Mouse (Mus musculus): ENCODE measurements around the gene Rab22a. TPM values are rescaled to one million over a fixed set of nuclear protein-coding genes. Genes with fewer than 3 reads are reported as not detected.
"Not testable (repeated sequence)": the region's sequence is repeated elsewhere in the genome, so short reads cannot be mapped to it uniquely, and the experiment has no call there.

Rab22a gene
- polyA plus RNA-seq, 1 experiment from 2014 or later, result 33.0 TPM

DNA sequence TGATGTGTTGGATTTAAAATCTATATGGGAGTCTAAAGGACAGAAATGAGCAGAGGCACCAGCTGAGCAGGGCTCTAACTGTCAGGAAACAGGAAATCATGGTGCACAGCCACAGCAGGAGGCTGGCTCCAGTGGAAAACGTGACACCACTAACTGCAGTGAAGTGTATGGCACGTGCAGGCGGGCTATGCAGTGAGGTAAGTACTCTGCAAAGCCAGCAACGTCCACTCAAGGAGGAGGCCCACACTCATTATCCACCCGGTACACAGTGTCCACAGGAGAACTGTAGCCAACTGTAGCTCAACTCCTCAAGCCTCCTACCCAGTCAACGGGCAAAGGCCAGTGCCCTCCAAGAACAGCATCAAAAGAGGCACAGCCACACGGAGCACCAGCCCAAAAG, 34.9 kb upstream of the Rab22a start:
- no peak for TF ChIP-seq CTCF (IDR thresholded peaks at IDR 0.05; ENCODE audit: low read depth)
- no peaks in the 10 kb centered on the region for H3K9me3 ChIP-seq (replicated peaks; ENCODE audit: low read length)
- no peak overlapping the region for H3K9ac ChIP-seq (ENCODE audit: low read depth, low read length)
- no peaks in the 10 kb centered on the region for H3K36me3 ChIP-seq (ENCODE audit: insufficient read depth, low read length)
- no peak overlapping the region for H3K4me2 ChIP-seq (ENCODE audit: low read length)
- ATAC-seq (replicated peaks; ENCODE audit: low FRiP score, low read depth), result no peak
- 66% methylated on average over 7 of the region's 7 CpGs for WGBS
- no peaks in the 10 kb centered on the region for H3K4me1 ChIP-seq (replicated peaks; ENCODE audit: insufficient read depth, low read length)
- no peak overlapping the region for H3K4me3 ChIP-seq (replicated peaks; ENCODE audit: low read depth, low read length)
- no peak overlapping the region for H3K27ac ChIP-seq
- no peaks in the 10 kb centered on the region for H3K27me3 ChIP-seq (ENCODE audit: insufficient read depth, low read length)
- no peak for DNase-seq (ENCODE audit: low spot score)

- 94% methylated on average over 3 of the region's 3 CpGs for WGBS
- Histone ChIP-seq H3K9ac (ENCODE audit: low read depth, low read length) (no peak overlapping the region), H3K27me3 (ENCODE audit: insufficient read depth, low read length) (no peaks in the 10 kb centered on the region), H3K9me3 (replicated peaks; ENCODE audit: low read length) (no peaks in the 10 kb centered on the region), H3K36me3 (ENCODE audit: insufficient read depth, low read length) (no peaks in the 10 kb centered on the region), H3K27ac (no peak overlapping the region), H3K4me1 (replicated peaks; ENCODE audit: insufficient read depth, low read length) (no peaks in the 10 kb centered on the region), H3K4me2 (ENCODE audit: low read length) (no peak overlapping the region), H3K4me3 (replicated peaks; ENCODE audit: low read depth, low read length) (no peak overlapping the region)
- DNase-seq (ENCODE audit: low spot score) (no peak), ATAC-seq (replicated peaks; ENCODE audit: low FRiP score, low read depth) (no peak; the same call in 1 of the 2 replicates)
- TF ChIP-seq CTCF (IDR thresholded peaks at IDR 0.05; ENCODE audit: low read depth), result no peak
Observed at GRCm38 (mm10) chr2:173625786-173626185, 33.8 kb upstream of the Rab22a start.

- 94% methylated on average over 15 of the region's 15 CpGs for WGBS
- not testable (repeated sequence) for H3K9me3 ChIP-seq (replicated peaks; ENCODE audit: low read length); ATAC-seq (replicated peaks; ENCODE audit: low FRiP score, low read depth); DNase-seq (ENCODE audit: low spot score); H3K4me3 ChIP-seq (replicated peaks; ENCODE audit: low read depth, low read length); H3K4me2 ChIP-seq (ENCODE audit: low read length); H3K27me3 ChIP-seq (ENCODE audit: insufficient read depth, low read length); H3K9ac ChIP-seq (ENCODE audit: low read depth, low read length); H3K36me3 ChIP-seq (ENCODE audit: insufficient read depth, low read length); H3K4me1 ChIP-seq (replicated peaks; ENCODE audit: insufficient read depth, low read length); H3K27ac ChIP-seq
Observed at GRCm38 (mm10) chr2:173634106-173634505, 25.5 kb upstream of the Rab22a start.

- ATAC-seq (replicated peaks; ENCODE audit: low FRiP score, low read depth) (no peak), DNase-seq (ENCODE audit: low spot score) (no peak)
- TF ChIP-seq CTCF (IDR thresholded peaks at IDR 0.05; ENCODE audit: low read depth), result no peak
- no peak overlapping the region for H3K4me2 ChIP-seq (ENCODE audit: low read length)
- H3K27me3 ChIP-seq (ENCODE audit: insufficient read depth, low read length), result no peaks in the 10 kb centered on the region
- H3K4me1 ChIP-seq (replicated peaks; ENCODE audit: insufficient read depth, low read length), result no peaks in the 10 kb centered on the region
- no peak overlapping the region for H3K27ac ChIP-seq
- H3K4me3 ChIP-seq (replicated peaks; ENCODE audit: low read depth, low read length), result no peak overlapping the region
- no peaks in the 10 kb centered on the region for H3K9me3 ChIP-seq (replicated peaks; ENCODE audit: low read length)
- no peak overlapping the region for H3K9ac ChIP-seq (ENCODE audit: low read depth, low read length)
- no peaks in the 10 kb centered on the region for H3K36me3 ChIP-seq (ENCODE audit: insufficient read depth, low read length)
Observed at GRCm38 (mm10) chr2:173641370-173641769, 18.2 kb upstream of the Rab22a start.

GRCm38 (mm10) chr2:173642262-173642999, 17.1 kb upstream of the Rab22a start:
- H3K36me3 ChIP-seq (ENCODE audit: insufficient read depth, low read length), result no peaks in the 10 kb centered on the region
- H3K9ac ChIP-seq (ENCODE audit: low read depth, low read length), result no peak overlapping the region
- no peak for ATAC-seq (replicated peaks; ENCODE audit: low FRiP score, low read depth)
- H3K4me2 ChIP-seq (ENCODE audit: low read length), result no peak overlapping the region
- H3K9me3 ChIP-seq (replicated peaks; ENCODE audit: low read length), result no peaks in the 10 kb centered on the region
- no peak for DNase-seq (ENCODE audit: low spot score)
- no peak for TF ChIP-seq CTCF (IDR thresholded peaks at IDR 0.05; ENCODE audit: low read depth)
- no peak overlapping the region for H3K27ac ChIP-seq
- no peak overlapping the region for H3K4me3 ChIP-seq (replicated peaks; ENCODE audit: low read depth, low read length)
- H3K4me1 ChIP-seq (replicated peaks; ENCODE audit: insufficient read depth, low read length), result no peaks in the 10 kb centered on the region
- no peaks in the 10 kb centered on the region for H3K27me3 ChIP-seq (ENCODE audit: insufficient read depth, low read length)
- 45% methylated on average over 15 of the region's 15 CpGs for WGBS

GRCm38 (mm10) chr2:173647197-173647911, 12.2 kb upstream of the Rab22a start:
- Histone ChIP-seq H3K4me1 (replicated peaks; ENCODE audit: insufficient read depth, low read length) (no peaks in the 10 kb centered on the region), H3K36me3 (ENCODE audit: insufficient read depth, low read length) (no peaks in the 10 kb centered on the region), H3K4me2 (ENCODE audit: low read length) (no peak overlapping the region), H3K4me3 (replicated peaks; ENCODE audit: low read depth, low read length) (no peak overlapping the region), H3K9ac (ENCODE audit: low read depth, low read length) (no peak overlapping the region), H3K27me3 (ENCODE audit: insufficient read depth, low read length) (no peaks in the 10 kb centered on the region), H3K9me3 (replicated peaks; ENCODE audit: low read length) (no peaks in the 10 kb centered on the region), H3K27ac (no peak overlapping the region)
- 80% methylated on average over 19 of the region's 19 CpGs for WGBS
- ATAC-seq (replicated peaks; ENCODE audit: low FRiP score, low read depth) (no peak), DNase-seq (ENCODE audit: low spot score) (no peak)
- no peak for TF ChIP-seq CTCF (IDR thresholded peaks at IDR 0.05; ENCODE audit: low read depth)
